Mouse (Mus musculus) embryonic fibroblast, embryonic 13.5 days (primary cell): ENCODE measurements around the gene Limd1.

ENCODE experiments used
- CTCF ChIP-seq: IDR thresholded peaks from 2 replicates; pipeline ENCODE4 v1.5.1; 2011; ENCODE audit warnings: mild to moderate bottlenecking, control low read depth, low read length, moderate library complexity, borderline replicate concordance; ENCODE audit not compliant: insufficient read depth
- POLR2A ChIP-seq: IDR thresholded peaks from 2 replicates; pipeline ENCODE4 v1.6.1; 2011; ENCODE audit warnings: low read depth, mild to moderate bottlenecking, control low read depth, low read length, moderate library complexity

DNA sequence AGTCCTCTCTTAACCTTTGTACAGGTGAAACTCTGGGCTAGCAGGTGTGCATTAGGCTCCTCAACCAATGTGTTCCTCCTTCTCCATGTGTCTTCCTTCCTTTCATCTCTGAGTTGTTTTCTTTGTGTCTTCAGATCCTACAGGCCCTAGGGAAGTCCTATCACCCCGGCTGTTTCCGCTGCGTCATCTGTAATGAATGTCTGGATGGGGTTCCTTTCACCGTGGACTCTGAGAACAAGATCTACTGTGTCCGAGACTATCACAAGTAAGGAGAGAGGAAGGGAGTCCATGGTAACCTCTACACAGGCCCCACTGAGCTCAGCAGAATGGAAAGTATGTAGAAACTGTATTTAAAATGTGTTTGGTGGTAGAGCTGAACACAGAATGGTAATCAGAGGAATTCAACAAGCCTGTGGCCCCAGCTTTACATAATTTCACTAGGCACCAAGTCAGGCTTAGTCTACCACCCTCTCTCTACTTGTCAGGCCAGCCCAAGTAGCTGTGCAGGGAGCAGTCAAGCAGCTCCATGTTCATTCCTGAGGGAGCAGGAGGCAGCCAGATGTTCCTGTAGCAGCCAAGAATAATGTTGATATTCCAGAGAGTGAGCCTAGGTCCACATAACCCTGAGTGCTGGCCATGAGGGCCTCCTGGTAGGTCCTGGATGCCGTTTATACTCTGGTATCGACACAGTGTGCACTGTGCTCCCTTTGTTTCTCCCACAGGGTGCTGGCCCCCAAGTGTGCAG is 38.3 kb downstream of the Limd1 start:
- TF ChIP-seq CTCF (no peak), POLR2A (no peak)
